ENCODE assay signal across 8 mouse cellular contexts in genomic region chr8:3278934-3279720, GRCm38 (mm10). TPM values are rescaled to one million over a fixed set of nuclear protein-coding genes. Genes with fewer than 3 reads are reported as not detected.
DNase-seq lines count a peak whose midpoint lies in the region; ATAC-seq and TF ChIP-seq lines count a peak whose summit lies in the region.

Insr (minus strand) TSS chr8:3279617.

- no peaks in the 10 kb centered on the region; the same call in 1 of the 2 replicates for H3K4me1 ChIP-seq in embryonic fibroblast, embryonic 13.5 days (ENCODE audit: control insufficient read depth, insufficient read depth, low read length)
- H3K4me1 ChIP-seq in limb, embryonic 13.5 days = peaks cover 38% of the 10 kb centered on the region
- H3K4me1 ChIP-seq in midbrain, embryonic 15.5 days = peaks cover 27% of the 10 kb centered on the region

- peak; percentile 93 for ATAC-seq in limb, embryonic 13.5 days (ENCODE audit: low FRiP score, low read depth)
- peak; percentile 97 for ATAC-seq in midbrain, embryonic 15.5 days (replicated peaks)

- no peaks in the 10 kb centered on the region for H3K27me3 ChIP-seq in limb, embryonic 13.5 days
- H3K27me3 ChIP-seq in midbrain, embryonic 15.5 days (replicated peaks) = no peaks in the 10 kb centered on the region

- no peak within 1 kb of the TSS for H3K27ac ChIP-seq in embryonic fibroblast, embryonic 13.5 days (ENCODE audit: insufficient read depth, low read length)
- H3K27ac ChIP-seq in limb, embryonic 13.5 days = peak within 1 kb of the TSS; percentile 75; the same call in 1 of the 2 replicates
- H3K27ac ChIP-seq in midbrain, embryonic 15.5 days = peak within 1 kb of the TSS; percentile 77

- H3K36me3 ChIP-seq in limb, embryonic 13.5 days = no peaks in the 10 kb centered on the region
- H3K36me3 ChIP-seq in midbrain, embryonic 15.5 days (replicated peaks) = no peaks in the 10 kb centered on the region

- H3K9me3 ChIP-seq in limb, embryonic 13.5 days = no peaks in the 10 kb centered on the region
- H3K9me3 ChIP-seq in midbrain, embryonic 15.5 days = no peaks in the 10 kb centered on the region

- peak within 1 kb of the TSS; percentile 81 for H3K4me3 ChIP-seq in embryonic fibroblast, embryonic 13.5 days (ENCODE audit: insufficient read depth, low read length)
- H3K4me3 ChIP-seq in limb, embryonic 13.5 days = peak within 1 kb of the TSS; percentile 96
- H3K4me3 ChIP-seq in midbrain, embryonic 15.5 days = peak within 1 kb of the TSS; percentile 79

- no peak for TF ChIP-seq CTCF in embryonic fibroblast, embryonic 13.5 days (IDR thresholded peaks at IDR 0.05; ENCODE audit: borderline replicate concordance, insufficient read depth, low read length)

- peak; percentile 85 for TF ChIP-seq POLR2A in embryonic fibroblast, embryonic 13.5 days (IDR thresholded peaks at IDR 0.05; ENCODE audit: low read depth, low read length)

- under 1% methylated on average over 59 of the region's 61 CpGs for WGBS in limb, embryonic 13.5 days
- under 1% methylated on average over 61 of the region's 61 CpGs for WGBS in midbrain, embryonic 15.5 days

- peak within 1 kb of the TSS; percentile 94 for H3K9ac ChIP-seq in limb, embryonic 13.5 days
- peak within 1 kb of the TSS; percentile 91 for H3K9ac ChIP-seq in midbrain, embryonic 15.5 days

- peak; percentile 92 to 93 for DNase-seq in B cell, adult 2 months
- DNase-seq in brain, adult 2 months (ENCODE audit: low read depth, low spot score) = peak; percentile 97
- peak; percentile 93 for DNase-seq in heart, adult 9 months (ENCODE audit: low spot score in 2 of 2)
- peak; percentile 96 for DNase-seq in kidney, adult 9 months
- peak; percentile 82 to 89 for DNase-seq in spleen, adult 18-20 months

- peak within 1 kb of the TSS; percentile 87 for H3K4me2 ChIP-seq in limb, embryonic 13.5 days (replicated peaks)
- H3K4me2 ChIP-seq in midbrain, embryonic 15.5 days = peak within 1 kb of the TSS; percentile 81

RNA-seq across cellular contexts. Expression of gene Insr, which starts in this region (rescaled TPM):
- polyA plus RNA-seq in embryonic fibroblast, embryonic 13.5 days (2011; ENCODE audit: insufficient read length, low read depth, missing spikeins) = 30.6 and 31.2 TPM in 2 replicates
- polyA plus RNA-seq in limb, embryonic 13.5 days (2015; fragmentation: Nextera tagmentation; extraction: Ambion mirVana) = 38.4 and 40.2 TPM in 2 replicates
- 64.0 and 64.4 TPM in 2 replicates for polyA plus RNA-seq in midbrain, embryonic 15.5 days (2015; fragmentation: Nextera tagmentation; extraction: Ambion mirVana)
